Mouse (Mus musculus): Measurements from ENCODE around the gene Gm45021. TPM values are rescaled to one million over a fixed set of nuclear protein-coding genes. Genes with fewer than 3 reads are reported as not detected.
"Not testable (repeated sequence)": the region's sequence is repeated elsewhere in the genome, so short reads cannot be mapped to it uniquely, and the experiment has no call there.

Gene Gm45021
- polyA plus RNA-seq, 1 experiment from 2014 or later, result not detected

DNA sequence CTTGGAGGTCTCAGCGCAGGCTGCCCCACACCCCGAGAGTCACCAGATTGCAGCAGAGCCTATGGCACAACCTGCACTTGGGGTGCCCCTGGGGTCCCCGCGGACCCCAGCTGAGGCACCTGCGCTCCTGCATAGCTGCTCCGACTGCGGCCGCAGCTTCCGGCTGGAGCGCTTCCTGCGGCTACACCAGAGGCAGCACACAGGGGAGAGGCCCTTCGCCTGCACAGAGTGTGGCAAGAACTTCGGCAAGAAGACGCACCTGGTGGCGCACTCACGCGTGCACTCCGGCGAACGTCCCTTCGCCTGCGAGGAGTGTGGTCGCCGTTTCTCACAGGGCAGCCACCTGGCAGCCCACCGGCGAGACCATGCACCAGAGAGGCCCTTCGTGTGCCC is 7.8 kb downstream of the Gm45021 start:
- 97% methylated on average over 27 of the region's 27 CpGs for WGBS
- Histone ChIP-seq H3K36me3 (peaks cover 46% of the 10 kb centered on the region), H3K9ac (no peak overlapping the region), H3K4me2 (no peak overlapping the region), H3K9me3 (peaks cover 22% of the 10 kb centered on the region), H3K4me3 (no peak overlapping the region), H3K27ac (replicated peaks) (no peak overlapping the region), H3K4me1 (replicated peaks) (peaks cover 31% of the 10 kb centered on the region), H3K27me3 (no peaks in the 10 kb centered on the region)
- ATAC-seq (ENCODE audit: low FRiP score, low read depth), result no peak

DNA sequence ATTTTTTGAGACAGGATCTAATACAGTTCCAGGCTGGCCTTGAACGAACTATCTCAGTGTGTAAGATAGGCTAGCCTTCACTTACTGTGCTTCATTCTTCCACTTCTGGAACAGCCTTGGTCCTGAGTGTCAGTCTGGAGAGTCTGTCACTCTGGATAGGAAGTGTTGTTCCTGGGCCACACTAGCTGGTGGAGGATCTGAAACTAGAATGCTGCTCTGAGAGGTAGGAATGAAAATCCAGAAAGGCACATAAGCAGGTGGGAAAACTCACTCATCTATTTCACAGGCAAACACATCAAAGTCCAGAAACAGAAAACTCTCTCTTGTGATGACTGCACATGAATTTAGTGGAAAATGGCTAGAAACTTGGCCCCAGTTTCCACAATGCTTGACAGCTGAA is 11.2 kb downstream of the Gm45021 start:
- Histone ChIP-seq H3K27me3 (no peaks in the 10 kb centered on the region), H3K9me3 (peaks cover 22% of the 10 kb centered on the region), H3K4me1 (replicated peaks) (peaks cover 21% of the 10 kb centered on the region), H3K4me3 (no peak overlapping the region), H3K27ac (replicated peaks) (peak overlapping the region; percentile 95), H3K9ac (no peak overlapping the region), H3K36me3 (peaks cover 46% of the 10 kb centered on the region), H3K4me2 (no peak overlapping the region)
- no peak for ATAC-seq (ENCODE audit: low FRiP score, low read depth)
- WGBS, result 95% methylated on average over 1 of the region's 1 CpGs

DNA sequence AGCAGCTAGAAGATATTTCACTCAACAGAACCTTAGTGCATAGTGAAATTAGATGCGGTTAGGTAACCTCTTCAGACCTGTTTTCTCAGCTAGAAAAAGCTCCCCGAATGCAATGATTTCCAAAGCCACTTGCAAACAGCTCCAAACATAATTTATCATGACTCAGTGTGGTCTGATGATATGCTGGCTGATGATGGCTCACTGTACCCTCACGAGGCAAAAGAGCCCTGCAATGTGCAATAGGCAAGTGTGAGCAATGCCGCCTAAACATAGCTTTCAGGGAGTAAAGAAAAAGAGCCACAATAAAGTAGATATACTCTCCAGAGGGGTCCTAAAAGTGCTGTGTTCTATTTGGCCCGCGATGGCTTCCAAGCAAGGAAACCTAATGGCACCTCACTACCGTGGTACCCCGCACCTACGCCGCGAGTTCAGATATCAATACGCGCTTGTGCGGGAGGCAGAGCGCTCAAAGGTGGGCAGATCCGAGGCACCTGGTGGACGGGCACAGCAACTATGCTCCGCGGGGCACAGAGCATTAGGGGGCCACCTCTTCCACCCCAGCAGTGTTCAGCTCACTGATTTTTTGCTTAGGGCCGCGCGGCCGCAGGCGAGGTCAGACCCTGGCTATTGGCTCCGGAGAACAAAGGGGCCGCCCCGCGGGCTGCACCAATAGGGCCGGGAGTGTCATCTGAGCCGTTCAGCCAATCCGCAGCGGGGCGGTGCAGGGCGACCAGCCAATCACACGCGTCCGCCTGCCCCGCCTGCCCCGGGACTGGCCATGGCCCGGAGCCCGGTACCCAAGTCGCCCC is 12.1 kb downstream of the Gm45021 start, which contains the start of gene Zfp775:
Gene Zfp775, plus strand, starts transcription at position 793 of the 809 bp plus-strand sequence.
- Histone ChIP-seq H3K4me1 (replicated peaks) (peaks cover 21% of the 10 kb centered on the region), H3K4me2 (peak within 1 kb of the TSS; percentile 93), H3K27me3 (no peaks in the 10 kb centered on the region), H3K36me3 (peaks cover 38% of the 10 kb centered on the region), H3K27ac (replicated peaks) (peak within 1 kb of the TSS; percentile 95), H3K9me3 (peaks cover 15% of the 10 kb centered on the region), H3K4me3 (peak within 1 kb of the TSS; percentile 65), H3K9ac (peak within 1 kb of the TSS; percentile 99)
- peak; percentile 99 for ATAC-seq (ENCODE audit: low FRiP score, low read depth)
- WGBS, result 4% methylated on average over 42 of the region's 42 CpGs

DNA sequence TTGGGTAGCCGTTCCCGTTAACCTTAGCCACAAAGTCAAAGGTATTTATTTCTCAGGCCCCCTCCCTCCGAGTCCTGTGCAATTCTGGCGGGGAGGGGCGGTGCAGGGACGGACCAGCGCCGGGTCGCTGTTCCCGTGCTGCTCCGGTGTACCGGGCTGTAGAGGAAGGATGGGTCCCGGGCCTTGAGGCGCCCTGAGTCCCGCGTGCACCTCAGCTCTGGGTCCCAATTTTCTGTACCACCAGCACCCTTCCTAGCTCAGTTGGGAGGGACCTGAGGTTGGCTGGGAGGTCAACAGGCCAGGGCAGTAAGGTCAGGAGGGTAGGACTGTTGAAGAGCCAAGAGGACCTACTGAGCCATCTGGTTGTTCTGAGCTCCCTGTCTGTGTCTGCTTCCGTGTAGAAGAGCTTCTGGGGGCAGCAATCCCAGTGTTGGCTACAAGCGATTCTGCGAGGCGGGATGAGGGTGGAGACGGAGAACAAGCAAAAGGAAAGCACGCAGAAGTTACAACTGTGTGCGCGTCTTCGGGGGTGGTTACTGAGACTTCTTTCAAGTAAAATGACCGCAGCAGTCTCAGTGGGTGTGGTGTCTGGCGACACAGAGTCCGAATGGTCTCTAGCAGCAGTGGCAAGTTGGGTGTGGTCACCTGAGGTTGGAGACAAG is 12.8 kb downstream of the Gm45021 start:
- H3K4me2 ChIP-seq, result peak overlapping the region; percentile 93
- peaks cover 30% of the 10 kb centered on the region for H3K36me3 ChIP-seq
- WGBS, result 0% methylated on average over 28 of the region's 28 CpGs
- no peaks in the 10 kb centered on the region for H3K27me3 ChIP-seq
- peaks cover 8% of the 10 kb centered on the region for H3K9me3 ChIP-seq
- H3K9ac ChIP-seq, result peak overlapping the region; percentile 99
- H3K4me3 ChIP-seq, result peak overlapping the region; percentile 65
- H3K27ac ChIP-seq (replicated peaks), result peak overlapping the region; percentile 95
- H3K4me1 ChIP-seq (replicated peaks), result peaks cover 21% of the 10 kb centered on the region
- ATAC-seq (ENCODE audit: low FRiP score, low read depth), result peak; percentile 89

DNA sequence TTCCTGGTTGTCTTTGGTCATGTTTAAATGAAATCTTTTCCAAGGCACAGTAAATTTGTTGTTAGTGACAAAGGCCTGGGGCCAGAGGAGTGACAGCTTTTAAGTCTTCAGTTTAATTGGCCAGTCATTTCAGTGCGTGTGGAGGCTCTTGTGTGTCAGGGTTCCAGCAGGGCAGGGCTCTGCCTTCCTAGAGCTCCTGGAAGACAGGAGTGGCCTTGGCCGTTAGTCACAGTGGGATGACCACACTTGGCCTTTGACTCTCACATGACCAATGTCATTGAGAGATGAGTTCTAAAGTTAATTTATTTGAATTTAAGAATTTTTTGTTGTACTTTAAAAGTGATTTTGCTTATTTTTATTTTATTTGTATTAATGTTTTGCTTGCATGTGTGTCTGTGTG is 18.7 kb downstream of the Gm45021 start:
- no peaks in the 10 kb centered on the region for H3K27me3 ChIP-seq
- H3K27ac ChIP-seq (replicated peaks), result no peak overlapping the region
- H3K4me1 ChIP-seq (replicated peaks), result peaks cover 6% of the 10 kb centered on the region; the same call in 1 of the 2 replicates
- no peak for ATAC-seq (ENCODE audit: low FRiP score, low read depth)
- H3K9me3 ChIP-seq, result no peaks in the 10 kb centered on the region
- H3K36me3 ChIP-seq, result peaks cover 1% of the 10 kb centered on the region
- H3K4me3 ChIP-seq, result no peak overlapping the region
- no peak overlapping the region for H3K4me2 ChIP-seq
- H3K9ac ChIP-seq, result no peak overlapping the region
- 66% methylated on average over 2 of the region's 2 CpGs for whole genome bisulfite sequencing

DNA sequence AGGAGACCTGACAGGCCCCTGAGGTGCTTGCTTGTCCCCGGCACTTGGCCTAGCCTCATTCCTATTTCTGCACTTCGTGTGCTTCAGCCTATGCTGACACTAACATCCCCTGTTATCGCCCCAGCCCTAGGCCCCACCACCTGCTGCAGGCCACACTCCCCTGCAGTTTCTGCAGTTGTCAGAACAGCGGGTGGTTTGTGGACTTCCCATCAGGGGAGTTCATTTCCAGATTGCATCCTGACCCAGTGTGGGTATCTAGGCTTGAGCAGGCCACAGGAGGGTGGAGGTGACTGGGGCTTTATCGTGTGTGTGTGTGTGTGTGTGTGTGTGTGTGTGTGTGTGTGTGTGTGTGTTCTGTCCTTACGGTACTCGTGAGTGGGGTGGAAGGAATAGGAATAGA is 20.1 kb downstream of the Gm45021 start:
- H3K4me1 ChIP-seq (replicated peaks), result 0 out of 2 replicates have a peak, but pooled peaks cover 4% of the 10 kb centered on the region
- no peak overlapping the region for H3K4me3 ChIP-seq
- no peak; the same call in 1 of the 2 replicates for ATAC-seq (ENCODE audit: low FRiP score, low read depth)
- whole genome bisulfite sequencing, result 53% methylated on average over 7 of the region's 7 CpGs
- H3K36me3 ChIP-seq, result peaks cover 14% of the 10 kb centered on the region
- no peak overlapping the region for H3K9ac ChIP-seq
- no peak overlapping the region for H3K27ac ChIP-seq (replicated peaks)
- no peaks in the 10 kb centered on the region for H3K27me3 ChIP-seq
- H3K9me3 ChIP-seq, result no peaks in the 10 kb centered on the region
- no peak overlapping the region for H3K4me2 ChIP-seq

DNA sequence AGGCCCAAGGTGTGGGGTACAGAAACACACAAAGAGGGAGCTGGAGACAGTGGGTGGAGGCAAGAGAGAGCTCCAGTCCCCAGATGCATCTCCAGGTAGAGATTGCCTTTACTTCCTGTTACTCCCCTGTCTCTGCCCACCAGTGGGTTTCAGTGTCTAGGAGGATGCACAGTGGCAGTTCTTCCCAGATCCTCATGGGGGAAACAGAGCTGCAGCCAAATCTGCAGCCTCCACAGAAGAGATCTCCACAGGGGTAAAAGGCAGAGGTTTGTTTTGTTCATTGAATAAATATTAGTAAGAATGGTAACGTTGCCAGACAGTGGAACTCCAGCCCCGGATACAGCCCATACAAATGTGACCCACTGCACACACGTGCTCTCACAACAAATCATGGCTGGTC is 21.2 kb downstream of the Gm45021 start:
- 70% methylated on average over 3 of the region's 3 CpGs for WGBS

DNA sequence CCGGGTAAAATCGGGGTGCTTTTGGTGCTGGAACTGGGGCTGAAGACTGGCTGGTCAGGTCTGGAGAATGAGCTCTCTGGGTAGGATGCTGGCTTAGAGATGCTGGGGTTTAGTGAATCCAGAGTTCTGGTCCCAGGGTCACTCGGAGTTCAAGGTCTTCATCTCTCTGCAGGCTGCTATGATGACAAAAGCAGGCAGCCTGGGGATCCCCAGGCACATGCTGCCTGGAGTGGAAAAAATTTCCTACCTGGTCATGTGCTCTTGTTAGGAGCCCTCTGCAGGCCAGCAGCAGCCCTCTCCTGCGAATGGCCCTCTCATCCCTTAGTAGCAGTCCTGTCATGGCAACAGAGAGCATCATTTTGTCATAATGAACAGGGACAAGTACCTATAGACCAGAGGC is 24.1 kb downstream of the Gm45021 start:
- no peak overlapping the region for H3K4me2 ChIP-seq
- H3K9me3 ChIP-seq, result no peaks in the 10 kb centered on the region
- H3K9ac ChIP-seq, result no peak overlapping the region
- no peak overlapping the region for H3K4me3 ChIP-seq
- 0 out of 2 replicates have a peak, but pooled peaks cover 4% of the 10 kb centered on the region for H3K4me1 ChIP-seq (replicated peaks)
- peaks cover 21% of the 10 kb centered on the region for H3K36me3 ChIP-seq
- no peak overlapping the region for H3K27ac ChIP-seq (replicated peaks)
- ATAC-seq (ENCODE audit: low FRiP score, low read depth), result no peak
- no peaks in the 10 kb centered on the region for H3K27me3 ChIP-seq
- 88% methylated on average over 4 of the region's 4 CpGs for WGBS

More for the DNA sequence above, 21.2 kb downstream of the Gm45021 start:
- Histone ChIP-seq H3K27me3 (no peaks in the 10 kb centered on the region), H3K27ac (replicated peaks) (no peak overlapping the region), H3K4me2 (no peak overlapping the region), H3K9me3 (no peaks in the 10 kb centered on the region), H3K36me3 (peaks cover 19% of the 10 kb centered on the region), H3K4me3 (no peak overlapping the region), H3K4me1 (replicated peaks) (0 out of 2 replicates have a peak, but pooled peaks cover 4% of the 10 kb centered on the region), H3K9ac (no peak overlapping the region)
- ATAC-seq (ENCODE audit: low FRiP score, low read depth), result no peak

DNA sequence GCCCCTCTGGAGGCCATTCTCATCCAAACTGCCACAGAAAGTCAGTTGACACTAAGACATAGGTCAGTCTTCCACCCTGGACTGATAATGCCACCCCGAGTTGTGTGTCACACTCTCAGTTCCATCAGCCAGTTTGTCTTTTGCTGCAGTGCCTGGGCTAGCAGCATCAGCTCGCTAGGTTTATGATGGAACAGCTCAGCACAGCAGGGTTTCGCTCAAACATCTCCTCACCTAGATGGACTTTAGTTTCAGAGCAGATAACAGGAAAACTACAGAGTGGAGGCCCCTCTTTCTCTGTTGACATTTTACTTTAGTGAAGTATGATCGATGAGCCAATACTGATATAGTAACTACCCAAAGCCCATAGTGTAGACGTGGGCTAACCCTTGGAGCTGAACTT is 25.3 kb downstream of the Gm45021 start:
- Histone ChIP-seq H3K9ac (no peak overlapping the region), H3K4me1 (replicated peaks) (no peaks in the 10 kb centered on the region), H3K4me2 (no peak overlapping the region), H3K9me3 (no peaks in the 10 kb centered on the region), H3K36me3 (peaks cover 31% of the 10 kb centered on the region), H3K27me3 (no peaks in the 10 kb centered on the region), H3K4me3 (no peak overlapping the region), H3K27ac (replicated peaks) (no peak overlapping the region)
- WGBS, result 97% methylated on average over 5 of the region's 5 CpGs
- no peak for ATAC-seq (ENCODE audit: low FRiP score, low read depth)

DNA sequence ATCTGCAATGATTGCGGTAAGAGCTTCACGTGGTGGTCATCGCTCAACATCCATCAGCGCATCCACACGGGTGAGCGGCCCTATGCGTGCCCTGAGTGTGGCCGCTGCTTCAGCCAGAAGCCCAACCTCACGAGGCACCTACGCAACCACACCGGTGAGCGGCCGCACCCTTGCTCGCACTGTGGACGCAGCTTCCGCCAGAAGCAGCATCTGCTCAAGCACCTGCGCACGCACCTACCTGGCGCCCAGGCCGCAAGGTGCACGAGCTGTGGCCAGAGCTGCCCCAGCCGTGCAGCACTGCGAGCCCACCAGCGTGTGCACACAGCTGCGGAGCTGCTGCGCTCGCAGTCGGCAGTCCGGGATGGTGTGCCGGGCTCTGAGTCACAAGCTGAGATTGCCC is 30.6 kb downstream of the Gm45021 start:
- ATAC-seq (ENCODE audit: low FRiP score, low read depth), result no peak

DNA sequence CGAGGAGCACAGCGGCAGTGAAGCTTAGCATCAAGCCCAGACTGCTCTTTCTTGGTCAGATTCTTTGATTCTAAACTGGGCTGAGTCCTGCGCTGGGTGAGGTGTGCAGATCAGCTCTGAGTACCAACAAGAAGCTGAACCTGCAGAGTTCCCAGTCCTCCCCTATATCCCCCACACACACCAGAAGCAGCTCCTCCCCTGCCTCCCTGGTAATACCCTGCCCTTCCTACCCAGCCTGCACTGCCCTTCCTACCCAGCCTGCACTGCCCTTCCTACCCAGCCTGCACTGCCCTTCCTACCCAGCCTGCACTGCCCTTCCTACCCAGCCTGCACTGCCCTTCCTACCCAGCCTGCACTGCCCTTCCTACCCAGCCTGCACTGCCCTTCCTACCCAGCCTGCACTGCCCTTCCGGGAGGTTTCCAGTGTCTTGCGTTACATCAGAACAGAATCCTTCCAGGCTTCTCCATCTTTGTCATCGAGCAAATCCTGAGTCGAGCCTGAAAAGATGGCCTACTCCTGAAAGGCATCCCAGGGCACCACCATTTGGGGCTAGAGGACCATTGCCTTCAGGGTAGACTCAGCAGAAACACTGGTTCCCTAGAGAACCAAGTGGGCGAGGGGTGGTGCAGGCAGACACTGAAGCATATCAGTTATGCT is 32.9 kb downstream of the Gm45021 start:
- H3K27me3 ChIP-seq; H3K4me3 ChIP-seq; H3K9me3 ChIP-seq; H3K27ac ChIP-seq (replicated peaks); ATAC-seq (ENCODE audit: low FRiP score, low read depth); H3K9ac ChIP-seq; H3K4me2 ChIP-seq: not testable (repeated sequence)
- H3K4me1 ChIP-seq (replicated peaks), result peaks cover 11% of the 10 kb centered on the region
- 89% methylated on average over 8 of the region's 8 CpGs for WGBS
- H3K36me3 ChIP-seq, result peaks cover 24% of the 10 kb centered on the region

More for the DNA sequence above, 30.6 kb downstream of the Gm45021 start:
- Histone ChIP-seq H3K36me3 (peaks cover 27% of the 10 kb centered on the region), H3K4me3 (no peak overlapping the region), H3K4me1 (replicated peaks) (no peaks in the 10 kb centered on the region), H3K9ac (no peak overlapping the region), H3K27ac (replicated peaks) (no peak overlapping the region), H3K4me2 (no peak overlapping the region), H3K9me3 (no peaks in the 10 kb centered on the region), H3K27me3 (no peaks in the 10 kb centered on the region)
- 95% methylated on average over 30 of the region's 30 CpGs for WGBS

DNA sequence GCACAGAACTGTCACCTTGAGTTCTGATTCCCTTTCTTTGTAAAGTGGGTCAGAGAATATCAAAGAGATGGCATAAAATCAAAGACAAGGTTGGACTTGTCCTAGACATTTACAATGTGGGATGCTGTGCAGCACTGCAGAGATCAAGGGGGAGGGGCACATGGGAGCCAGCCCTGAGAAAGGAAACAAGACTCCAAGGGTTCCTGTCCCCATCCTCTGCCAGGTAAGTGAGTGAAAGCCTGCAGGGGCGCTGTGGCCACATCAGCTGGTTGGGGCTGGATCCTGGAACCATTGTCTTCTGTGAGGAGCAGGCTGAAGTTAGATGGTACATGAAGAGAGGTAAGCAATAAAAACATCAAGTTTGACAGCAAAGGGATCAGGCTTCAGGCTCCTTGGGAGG is 34.0 kb downstream of the Gm45021 start:
- ATAC-seq (ENCODE audit: low FRiP score, low read depth), result no peak
- Histone ChIP-seq H3K4me3 (no peak overlapping the region), H3K9me3 (no peaks in the 10 kb centered on the region), H3K4me2 (no peak overlapping the region), H3K4me1 (replicated peaks) (peaks cover 22% of the 10 kb centered on the region), H3K27me3 (peaks cover 13% of the 10 kb centered on the region), H3K36me3 (peaks cover 24% of the 10 kb centered on the region), H3K27ac (replicated peaks) (no peak overlapping the region), H3K9ac (no peak overlapping the region)
- WGBS, result 33% methylated on average over 1 of the region's 1 CpGs
